Mouse (Mus musculus) limb, embryonic 14.5 days (tissue): ENCODE measurements around the gene Stk24. TPM values are rescaled to one million over a fixed set of nuclear protein-coding genes. Genes with fewer than 3 reads are reported as not detected.

Experiments
- ATAC-seq: fragments of 200-750 bp; cut with Nextera tagmentation; 2 replicates; pipeline ENCODE4 v1.8.0; 2017; ENCODE audit warnings: low read depth, moderate number of reproducible peaks, moderate TSS enrichment; ENCODE audit not compliant: low FRiP score
- DNase-seq: peaks from one replicate; pipeline ENCODE4 v3.0.0-alpha.2; 2015; ENCODE audit warnings: low spot score
- H3K27ac ChIP-seq: fragments of 300-500 bp; sonication (generic); replicated peaks from 2 replicates; pipeline ENCODE4 v1.5.1; 2014; ENCODE audit warnings: low read depth, mild to moderate bottlenecking, low read length, moderate library complexity, mixed read lengths
- H3K27me3 ChIP-seq: fragments of 300-500 bp; sonication (generic); 2 replicates; pipeline ENCODE4 v1.6.1; 2014; ENCODE audit warnings: low read length, mixed read lengths; ENCODE audit not compliant: control insufficient read depth, insufficient read depth
- H3K36me3 ChIP-seq: fragments of 300-500 bp; sonication (generic); 2 replicates; pipeline ENCODE4 v1.6.1; 2014; ENCODE audit warnings: mild to moderate bottlenecking, low read length, moderate library complexity, mixed read lengths; ENCODE audit not compliant: control insufficient read depth, insufficient read depth
- H3K4me1 ChIP-seq: fragments of 300-500 bp; sonication (generic); 2 replicates; pipeline ENCODE4 v1.6.1; 2014; ENCODE audit warnings: antibody characterized with exemption, low read length, mixed read lengths; ENCODE audit not compliant: control insufficient read depth, insufficient read depth
- H3K4me2 ChIP-seq: fragments of 300-500 bp; sonication (generic); replicated peaks from 2 replicates; pipeline ENCODE4 v1.6.1; 2014; ENCODE audit warnings: low read depth, mild to moderate bottlenecking, low read length, moderate library complexity; ENCODE audit not compliant: severe bottlenecking
- H3K4me3 ChIP-seq: fragments of 300-500 bp; sonication (generic); replicated peaks from 2 replicates; pipeline ENCODE4 v1.5.1; 2014; ENCODE audit warnings: low read length
- H3K9ac ChIP-seq: fragments of 300-500 bp; sonication (generic); 2 replicates; pipeline ENCODE4 v1.6.1; 2014; ENCODE audit warnings: mild to moderate bottlenecking, low read depth, low read length, moderate library complexity; ENCODE audit not compliant: severe bottlenecking
- H3K9me3 ChIP-seq: fragments of 300-500 bp; sonication (generic); 2 replicates; pipeline ENCODE4 v1.6.1; 2016; ENCODE audit warnings: low read length; ENCODE audit not compliant: control insufficient read depth
- POLR2A ChIP-seq: fragments of 200-500 bp; IDR thresholded peaks from 2 replicates; pipeline ENCODE4 v1.8.0; 2012; ENCODE audit warnings: inconsistent platforms, mild to moderate bottlenecking, moderate library complexity, borderline replicate concordance; ENCODE audit not compliant: insufficient read depth, insufficient read length; ENCODE audit errors: extremely low read depth
- WGBS: fragments of 180-500 bp; shearing (Covaris S2); extraction: QIAGEN DNeasy Blood & Tissue Kit; methylation state at CpG from one replicate; pipeline ENCODE4 v1.1.7; 2014; 5-methylcytosine and 5-hydroxymethylcytosine counted together
- polyA plus RNA-seq, 2 experiments: library from polyadenylated mRNA; depleted of rRNA in 1 of 2; stranded (reverse) in 1 of 2; unstranded in 1 of 2; fragments of >200 nt; fragmentation: Nextera tagmentation in 1 of 2; extraction: Ambion mirVana in 1 of 2; gene quantifications; 2 replicates each; pipeline versions ENCODE4 v1.2.1 to v1.2.3; 2012 to 2014

Gene Stk24
- polyA plus RNA-seq, 2 experiments = 37.6 to 46.7 TPM

- 82% methylated on average over 3 of the region's 3 CpGs for whole genome bisulfite sequencing
These were observed 29.1 kb upstream of the Stk24 start for GRCm38 (mm10) chr14:121408944-121409343.

GRCm38 (mm10) chr14:121406943-121407342 lies 27.1 kb upstream of the Stk24 start:
- no peaks in the 10 kb centered on the region for H3K9me3 ChIP-seq
- H3K4me3 ChIP-seq = no peak overlapping the region
- H3K4me2 ChIP-seq = no peak overlapping the region
- TF ChIP-seq POLR2A = no peak
- no peaks in the 10 kb centered on the region for H3K4me1 ChIP-seq
- no peaks in the 10 kb centered on the region for H3K27me3 ChIP-seq
- 90% methylated on average over 7 of the region's 7 CpGs for WGBS
- H3K27ac ChIP-seq = no peak overlapping the region
- H3K9ac ChIP-seq = no peak overlapping the region
- DNase-seq = no peak
- H3K36me3 ChIP-seq = no peaks in the 10 kb centered on the region
- ATAC-seq = no peak

More at GRCm38 (mm10) chr14:121408944-121409343, 29.1 kb upstream of the Stk24 start:
- ATAC-seq = no peak
- Histone ChIP-seq H3K9ac (no peak overlapping the region), H3K36me3 (no peaks in the 10 kb centered on the region), H3K4me1 (no peaks in the 10 kb centered on the region), H3K27me3 (no peaks in the 10 kb centered on the region), H3K4me2 (no peak overlapping the region), H3K4me3 (no peak overlapping the region), H3K27ac (no peak overlapping the region), H3K9me3 (no peaks in the 10 kb centered on the region)
- no peak for DNase-seq
- TF ChIP-seq POLR2A = no peak

- Histone ChIP-seq H3K4me1 (no peaks in the 10 kb centered on the region), H3K27ac (no peak overlapping the region), H3K36me3 (no peaks in the 10 kb centered on the region), H3K9ac (no peak overlapping the region), H3K4me2 (peak overlapping the region; percentile 37), H3K9me3 (no peaks in the 10 kb centered on the region), H3K27me3 (no peaks in the 10 kb centered on the region), H3K4me3 (peak overlapping the region; percentile 10; the same call in 1 of the 2 replicates)
- DNase-seq (no peak), ATAC-seq (no peak)
- 51% methylated on average over 15 of the region's 15 CpGs for WGBS
- TF ChIP-seq POLR2A = no peak
These were observed 25.7 kb upstream of the Stk24 start for GRCm38 (mm10) chr14:121405546-121405945.

- no peak for TF ChIP-seq POLR2A
- no peak overlapping the region for H3K27ac ChIP-seq
- no peaks in the 10 kb centered on the region for H3K36me3 ChIP-seq
- H3K4me2 ChIP-seq = peak overlapping the region; percentile 37
- ATAC-seq (no peak), DNase-seq (no peak)
- H3K4me1 ChIP-seq = no peaks in the 10 kb centered on the region
- peak overlapping the region; percentile 10; the same call in 1 of the 2 replicates for H3K4me3 ChIP-seq
- WGBS = 43% methylated on average over 13 of the region's 13 CpGs
- no peaks in the 10 kb centered on the region for H3K9me3 ChIP-seq
- H3K27me3 ChIP-seq = no peaks in the 10 kb centered on the region
- no peak overlapping the region for H3K9ac ChIP-seq
These were observed 25.3 kb upstream of the Stk24 start for GRCm38 (mm10) chr14:121405120-121405519.

GRCm38 (mm10) chr14:121399676-121400075 lies 19.9 kb upstream of the Stk24 start:
- no peak for TF ChIP-seq POLR2A
- ATAC-seq (no peak), DNase-seq (no peak)
- H3K27me3 ChIP-seq = no peaks in the 10 kb centered on the region
- H3K4me3 ChIP-seq = no peak overlapping the region
- no peak overlapping the region for H3K9ac ChIP-seq
- H3K4me2 ChIP-seq = no peak overlapping the region
- 76% methylated on average over 6 of the region's 6 CpGs for WGBS
- no peak overlapping the region for H3K27ac ChIP-seq
- no peaks in the 10 kb centered on the region for H3K36me3 ChIP-seq
- no peaks in the 10 kb centered on the region for H3K9me3 ChIP-seq
- H3K4me1 ChIP-seq = no peaks in the 10 kb centered on the region

GRCm38 (mm10) chr14:121397471-121397870 lies 17.7 kb upstream of the Stk24 start:
- no peak overlapping the region for H3K27ac ChIP-seq
- H3K4me2 ChIP-seq = no peak overlapping the region
- no peak for ATAC-seq
- no peaks in the 10 kb centered on the region for H3K9me3 ChIP-seq
- 41% methylated on average over 1 of the region's 1 CpGs for WGBS
- no peak for TF ChIP-seq POLR2A
- H3K4me1 ChIP-seq = no peaks in the 10 kb centered on the region
- no peak overlapping the region for H3K9ac ChIP-seq
- no peaks in the 10 kb centered on the region for H3K36me3 ChIP-seq
- no peaks in the 10 kb centered on the region for H3K27me3 ChIP-seq
- H3K4me3 ChIP-seq = no peak overlapping the region
- DNase-seq = peak; percentile 44
